Mouse (Mus musculus): ENCODE measurements around the gene Tma7. TPM values are rescaled to one million over a fixed set of nuclear protein-coding genes. Genes with fewer than 3 reads are reported as not detected.
A peak's percentile ranks its signal among the peaks of the same experiment; 100 is the strongest.

Gene Tma7
- total RNA-seq, 2 experiments from 2014 or later: 186 to 241 TPM

DNA sequence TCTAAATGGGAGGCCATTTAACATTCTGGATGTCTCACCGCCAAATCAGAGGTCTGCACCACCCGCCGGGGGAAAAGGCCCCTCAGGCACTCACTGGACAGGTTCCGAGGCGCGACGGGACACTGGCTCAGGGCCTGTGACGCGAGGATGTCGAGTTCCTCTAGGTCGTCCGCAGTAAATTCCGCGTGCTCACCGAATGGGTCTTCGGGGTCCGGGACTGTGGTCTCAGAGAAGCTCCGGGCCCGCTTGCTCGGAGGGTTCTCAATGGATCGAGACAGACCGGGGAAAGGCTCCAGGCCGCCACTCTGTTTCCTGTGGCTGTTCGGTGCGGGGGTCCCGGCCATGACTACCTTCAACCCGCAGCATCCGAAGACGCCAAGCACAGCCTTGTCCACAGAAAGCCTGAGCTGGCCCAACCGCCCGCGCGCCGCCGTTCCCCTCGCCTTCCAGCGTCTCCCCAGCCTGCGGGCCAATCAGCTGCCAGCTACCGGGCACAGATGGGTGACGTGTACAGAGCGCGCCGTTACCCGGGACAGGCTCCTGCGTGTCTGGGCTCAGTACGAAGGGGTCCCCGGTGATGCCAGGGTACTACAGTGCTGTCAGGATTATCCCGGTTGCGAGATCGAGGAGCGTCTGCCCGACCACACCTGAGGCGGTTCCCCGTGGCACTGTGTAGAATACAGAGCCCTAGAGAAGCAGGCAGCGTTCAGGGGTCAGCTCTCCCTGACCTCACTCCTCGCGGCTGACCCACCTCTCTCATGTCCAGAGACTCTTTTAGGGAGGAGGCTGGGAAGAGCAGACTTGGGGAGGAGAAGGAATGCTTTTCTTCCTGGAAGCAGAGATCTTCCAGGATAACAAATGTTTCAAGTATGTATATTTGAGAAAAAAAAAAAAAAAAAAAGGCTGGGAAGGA, 8.5 kb downstream of the Tma7 start, which contains the start of gene Atrip:
TSS of gene Atrip (minus strand) at position 464 of the 913 bp plus-strand sequence.
- DNase-seq (ENCODE audit: low spot score in 2 of 2): peak; percentile 80 to 93

DNA sequence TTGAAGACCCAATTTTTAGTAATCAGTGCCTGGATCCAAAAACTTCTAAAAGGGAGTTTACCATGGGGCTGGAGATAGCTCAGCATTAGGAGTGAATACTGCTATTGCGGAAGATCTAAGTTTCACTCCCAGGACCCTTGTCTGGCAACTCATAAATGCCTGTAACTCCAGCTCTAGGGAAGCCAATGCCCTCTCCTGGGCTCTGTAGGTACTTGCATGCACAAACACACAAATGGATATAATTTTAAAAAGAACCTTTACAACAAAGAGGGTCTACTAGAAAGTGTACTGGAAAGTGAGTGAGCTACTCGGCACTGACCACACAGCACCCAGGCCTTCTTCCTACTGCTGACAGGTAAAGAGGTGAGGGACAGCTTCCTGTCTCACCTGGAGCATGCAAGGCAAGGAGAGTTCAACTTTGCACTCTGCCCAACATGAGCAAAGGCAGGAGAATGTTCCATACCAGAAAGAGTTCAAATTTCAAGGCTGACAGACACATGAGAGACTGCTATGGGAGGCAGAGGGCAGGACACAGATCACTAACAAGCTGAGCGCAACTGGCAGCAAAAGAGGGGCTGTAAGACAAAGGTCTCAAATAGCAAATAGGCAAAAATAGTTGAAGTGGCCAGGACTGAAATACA, 14.2 kb downstream of the Tma7 start:
- DNase-seq (ENCODE audit: low spot score in 2 of 2): no peak

DNA sequence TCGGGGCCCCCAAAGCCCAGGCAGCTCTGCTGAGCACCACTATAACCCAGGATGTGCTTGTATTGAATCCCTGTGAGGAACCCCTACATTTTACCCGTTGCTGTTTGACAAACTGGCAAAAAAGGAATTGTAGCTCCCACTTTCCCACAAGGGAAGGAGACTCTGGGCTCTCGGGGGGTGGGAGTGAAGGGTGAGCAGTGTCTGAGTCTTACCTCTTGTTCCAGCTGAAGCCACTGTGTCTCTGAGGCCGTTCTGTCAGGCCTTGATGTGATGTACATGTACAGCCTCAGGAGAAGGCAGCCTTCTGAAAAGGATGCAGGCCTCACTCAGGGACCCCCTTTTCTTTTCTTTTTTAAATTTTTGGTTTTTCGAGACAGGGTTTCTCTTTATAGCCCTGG, 21.5 kb downstream of the Tma7 start:
- DNase-seq (ENCODE audit: low spot score in 2 of 2): peak in 1 of 2 experiments; percentile 12

DNA sequence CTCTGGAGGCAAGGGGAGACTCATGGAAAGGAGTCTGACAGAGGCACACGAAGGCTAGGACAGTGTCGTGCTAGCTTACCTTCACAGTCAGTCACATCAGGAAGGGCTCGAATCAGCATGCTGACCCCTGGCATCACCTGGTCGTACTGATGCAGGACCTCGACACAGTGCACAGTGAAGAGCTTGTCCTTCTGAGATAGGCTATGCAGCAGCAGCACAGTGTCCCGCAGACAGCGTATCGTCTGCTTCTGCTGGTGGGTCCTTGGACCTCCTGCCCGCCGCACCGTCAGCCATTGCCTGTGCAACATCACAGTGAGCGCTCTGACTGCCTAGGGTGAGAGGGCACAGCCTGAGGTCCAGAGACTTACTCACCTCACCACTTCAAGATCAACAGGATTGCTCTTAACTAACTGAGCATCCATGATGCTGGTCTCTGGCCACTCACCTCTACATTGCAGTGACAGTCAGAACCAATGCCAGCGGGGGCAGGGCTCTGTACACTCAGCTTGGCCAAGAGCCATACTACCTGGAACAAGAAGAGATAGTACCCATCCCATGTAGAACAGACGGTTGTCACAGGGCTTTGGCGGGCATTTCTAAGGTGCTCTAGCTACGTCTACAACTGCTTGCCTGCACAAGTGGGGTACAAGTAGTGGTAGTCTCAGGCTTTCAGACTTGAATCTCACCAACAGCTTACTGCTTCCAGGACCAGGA, 22.0 kb downstream of the Tma7 start:
- DNase-seq (ENCODE audit: low spot score in 2 of 2): peak in 1 of 2 experiments; percentile 15

DNA sequence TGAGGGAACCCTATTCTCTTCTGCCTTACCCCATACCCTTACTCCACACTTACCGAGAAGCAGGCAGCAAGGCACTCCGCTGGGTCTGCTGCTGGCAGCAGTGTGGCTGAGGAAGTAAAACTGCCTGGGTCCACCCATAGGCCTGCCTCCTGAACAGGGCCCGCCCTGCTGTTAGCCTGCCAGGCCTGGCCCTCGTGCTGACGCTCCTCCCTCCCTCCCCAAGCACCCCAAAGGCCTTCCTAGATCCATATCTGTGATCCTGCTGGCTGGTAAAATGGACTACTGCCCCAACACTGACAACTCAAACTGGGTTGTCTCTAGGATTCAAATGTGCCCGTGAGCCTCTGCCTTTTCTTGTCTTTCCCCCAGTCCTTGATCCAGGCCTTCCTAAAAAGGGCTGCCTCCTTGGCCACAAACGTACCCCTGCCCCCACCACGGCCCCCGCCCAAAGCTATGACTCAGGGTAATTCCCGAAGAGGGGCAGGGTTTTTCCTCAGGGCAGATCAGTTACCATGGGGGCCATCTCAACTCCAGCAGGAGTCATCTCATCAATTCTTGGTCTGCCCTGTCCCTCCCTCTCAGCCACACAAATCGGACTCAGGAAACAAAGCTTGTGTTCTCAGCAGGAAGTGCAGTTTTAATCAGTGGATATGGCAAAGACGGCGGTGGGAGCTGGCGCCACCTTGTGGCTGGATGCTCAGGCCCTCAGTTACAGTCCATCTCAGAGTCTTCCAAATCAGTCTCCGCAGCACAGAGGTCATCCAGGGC, 23.1 kb downstream of the Tma7 start, which contains the start of gene Trex1:
TSS of gene Trex1 (minus strand) at position 599 of the 768 bp plus-strand sequence.
- peak; percentile 74 to 88 for DNase-seq (ENCODE audit: low spot score in 2 of 2)

DNA sequence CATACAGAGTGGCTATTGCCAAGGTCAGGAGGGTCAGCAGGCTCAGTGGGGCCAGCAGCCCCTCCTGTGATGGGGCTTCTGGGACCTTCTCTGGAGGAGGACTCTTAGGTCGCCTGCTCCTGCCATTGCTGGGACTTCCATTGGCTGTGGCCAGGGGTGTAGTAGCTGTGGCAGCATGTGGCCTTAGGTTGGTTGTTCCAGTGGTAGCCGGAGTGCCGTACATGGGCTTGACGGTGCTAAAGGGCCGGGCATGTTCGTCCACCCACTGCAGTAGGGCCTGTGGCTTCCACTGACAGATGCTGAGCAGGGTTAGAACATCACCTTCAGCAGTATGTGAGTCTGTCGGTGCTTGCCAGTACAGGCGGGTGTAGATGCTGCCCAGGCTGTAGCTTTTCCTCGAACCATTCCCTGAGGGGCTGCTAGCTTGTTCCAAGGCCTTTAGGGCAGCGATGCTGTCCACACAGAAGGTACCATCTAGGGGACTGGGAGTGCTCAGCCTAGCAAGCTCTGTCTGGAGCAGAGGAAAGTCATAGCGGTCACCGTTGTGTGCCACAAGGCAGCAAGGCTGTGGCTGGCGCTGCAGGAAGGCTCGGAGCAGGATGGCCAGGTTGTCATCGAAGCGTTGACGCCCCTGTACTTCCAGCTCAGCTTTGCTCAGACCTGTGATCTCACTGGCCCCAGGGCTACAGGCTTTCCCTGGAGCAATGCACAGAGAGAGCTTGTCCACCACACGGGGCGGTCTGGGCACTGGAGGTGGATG, 24.2 kb downstream of the Tma7 start:
- peak in 1 of 2 experiments; percentile 16 for DNase-seq (ENCODE audit: low spot score in 2 of 2)

DNA sequence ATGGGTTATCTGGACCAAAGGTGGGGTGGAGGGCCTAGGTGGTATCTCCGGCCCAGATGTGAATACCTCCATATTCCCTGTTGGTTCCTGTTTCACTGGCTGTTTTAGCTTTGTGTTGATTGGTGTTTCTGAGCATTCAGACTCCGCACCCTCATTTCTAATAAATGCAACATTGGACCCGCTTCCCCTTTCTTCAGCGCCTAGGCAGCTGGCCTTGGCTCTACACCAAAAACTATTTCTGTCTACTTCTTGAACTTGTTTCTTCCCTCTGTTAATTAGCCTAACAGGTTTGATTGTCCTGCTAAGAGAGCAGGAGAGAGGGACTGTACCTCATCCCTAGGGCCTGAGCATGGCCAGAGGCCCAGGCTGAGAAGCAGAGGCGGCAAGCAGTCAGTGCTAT, 24.8 kb downstream of the Tma7 start:
- DNase-seq (ENCODE audit: low spot score in 2 of 2): peak in 1 of 2 experiments; percentile 11

DNA sequence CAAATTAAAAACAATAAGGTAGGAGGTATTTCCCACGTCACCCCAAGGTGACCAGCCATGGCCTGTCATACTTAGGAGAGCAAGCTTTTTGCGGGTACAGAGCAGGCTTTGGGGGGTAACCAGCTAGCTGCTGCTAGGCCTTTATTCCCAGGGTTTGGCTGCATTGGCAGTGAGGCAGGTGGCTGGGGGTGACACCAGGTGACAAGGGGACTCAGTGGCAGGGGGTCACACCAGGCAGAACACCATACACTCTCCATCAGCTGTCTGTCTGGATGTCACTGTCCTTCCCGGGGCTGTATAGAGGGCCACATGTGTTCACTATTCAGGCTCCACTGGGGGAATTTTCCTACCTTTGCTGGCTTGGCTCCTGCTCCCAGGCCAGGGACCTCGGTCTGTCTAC, 25.5 kb downstream of the Tma7 start:
- peak in 1 of 2 experiments; percentile 12 for DNase-seq (ENCODE audit: low spot score in 2 of 2)

DNA sequence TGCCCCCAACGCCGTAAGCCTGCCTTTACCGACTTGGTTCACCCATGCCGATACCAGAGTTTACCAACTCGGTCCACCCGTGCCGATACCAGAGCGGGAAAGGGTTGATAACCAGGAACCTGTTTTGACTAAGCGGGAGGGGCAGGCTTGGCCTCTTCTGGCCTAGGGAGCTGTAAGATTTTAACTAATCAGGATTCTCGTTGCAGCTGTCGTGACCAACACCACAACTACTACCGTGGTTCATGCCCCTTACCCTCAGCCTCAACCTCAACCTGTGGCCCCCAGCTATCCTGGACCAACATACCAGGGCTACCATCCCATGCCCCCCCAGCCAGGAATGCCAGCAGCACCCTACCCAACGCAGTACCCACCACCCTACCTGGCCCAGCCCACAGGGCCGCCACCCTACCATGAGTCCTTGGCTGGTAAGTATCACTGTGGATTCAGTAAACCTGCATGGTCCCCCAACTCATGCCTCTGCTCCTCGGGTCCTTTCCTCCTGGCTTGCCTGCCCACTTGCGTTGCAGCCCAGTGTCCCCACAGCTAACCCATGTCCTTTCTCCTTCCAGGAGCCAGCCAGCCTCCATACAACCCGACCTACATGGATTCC, 26.2 kb downstream of the Tma7 start:
- DNase-seq (ENCODE audit: low spot score in 2 of 2): peak in 1 of 2 experiments; percentile 18

DNA sequence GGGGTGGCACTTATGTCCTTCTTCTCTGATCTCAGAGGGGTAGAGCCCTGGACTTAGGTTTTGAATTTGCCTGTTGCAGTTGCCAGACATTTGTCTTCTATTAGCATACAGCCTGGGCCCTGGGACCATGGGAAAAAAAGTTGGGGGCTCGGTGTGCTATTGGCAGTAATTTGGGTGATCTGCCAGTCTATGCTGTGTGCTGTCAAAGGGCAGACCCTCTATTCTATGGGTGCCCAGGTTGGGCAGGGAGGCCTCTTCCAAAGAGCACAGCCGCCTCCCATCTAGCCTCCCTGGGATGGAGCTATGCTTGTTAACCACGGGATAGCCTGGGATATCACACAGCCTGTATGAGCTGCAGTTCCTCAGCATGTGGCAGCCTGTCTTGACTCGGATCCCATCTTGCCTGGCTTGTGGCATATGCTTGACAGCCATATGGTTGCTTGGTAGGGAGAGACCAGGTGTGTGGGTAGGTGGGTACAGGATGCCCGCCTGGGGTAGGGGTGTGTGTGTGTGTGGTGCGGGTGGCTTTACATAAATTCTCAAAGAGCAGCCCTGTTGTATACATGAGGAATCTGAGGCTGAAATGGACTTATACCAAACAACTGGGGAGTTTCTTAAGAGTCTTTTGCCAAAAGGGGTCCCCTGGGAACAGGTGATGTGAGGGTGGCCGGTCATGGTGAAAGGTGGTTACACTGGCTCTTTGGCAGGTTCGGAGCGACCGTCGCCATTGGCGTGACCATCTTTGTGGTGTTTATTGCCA, 26.9 kb downstream of the Tma7 start:
- peak in 1 of 2 experiments; percentile 15 for DNase-seq (ENCODE audit: low spot score in 2 of 2)

DNA sequence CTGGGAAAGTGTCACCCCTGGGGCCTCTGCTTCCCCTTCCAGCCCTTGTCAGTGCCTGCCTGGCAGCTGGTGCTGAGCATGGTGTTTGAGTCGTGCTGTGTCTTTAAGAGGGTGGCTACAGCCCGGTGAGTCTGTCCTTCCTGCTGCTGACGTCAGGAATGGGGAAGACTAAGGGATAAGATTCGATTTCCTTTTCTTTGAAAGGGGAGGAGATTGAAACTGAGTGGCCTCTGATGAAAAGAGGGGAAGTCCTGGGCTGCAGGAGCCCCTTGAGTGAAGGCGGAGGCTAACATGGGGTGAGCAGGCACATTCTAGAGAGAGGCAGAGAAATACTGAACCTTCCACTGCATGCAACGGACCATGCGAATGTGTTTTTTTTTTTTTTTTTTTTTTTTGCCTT, 27.7 kb downstream of the Tma7 start:
- DNase-seq (ENCODE audit: low spot score in 2 of 2): peak; percentile 19 to 55

DNA sequence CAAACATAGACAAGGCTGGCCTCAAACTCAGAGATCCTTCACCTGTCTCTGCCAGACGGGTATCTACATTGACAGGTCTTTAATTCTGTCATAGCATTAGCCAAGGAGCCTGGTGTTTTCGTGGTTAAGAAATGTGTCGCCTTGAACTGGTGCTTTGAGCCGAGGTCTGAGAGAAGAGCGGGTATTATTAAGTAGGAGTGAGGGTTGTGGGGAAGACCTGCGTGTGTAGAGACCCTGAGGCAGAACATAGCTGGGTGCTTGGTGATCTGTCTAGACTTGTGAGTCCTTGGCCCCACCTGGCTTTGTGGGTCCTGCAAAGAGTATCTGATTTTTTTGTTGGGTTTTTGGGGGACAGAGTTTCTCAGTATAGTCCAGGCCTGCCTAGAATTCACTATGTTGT, 28.5 kb downstream of the Tma7 start:
- peak in 1 of 2 experiments; percentile 11 for DNase-seq (ENCODE audit: low spot score in 2 of 2)

DNA sequence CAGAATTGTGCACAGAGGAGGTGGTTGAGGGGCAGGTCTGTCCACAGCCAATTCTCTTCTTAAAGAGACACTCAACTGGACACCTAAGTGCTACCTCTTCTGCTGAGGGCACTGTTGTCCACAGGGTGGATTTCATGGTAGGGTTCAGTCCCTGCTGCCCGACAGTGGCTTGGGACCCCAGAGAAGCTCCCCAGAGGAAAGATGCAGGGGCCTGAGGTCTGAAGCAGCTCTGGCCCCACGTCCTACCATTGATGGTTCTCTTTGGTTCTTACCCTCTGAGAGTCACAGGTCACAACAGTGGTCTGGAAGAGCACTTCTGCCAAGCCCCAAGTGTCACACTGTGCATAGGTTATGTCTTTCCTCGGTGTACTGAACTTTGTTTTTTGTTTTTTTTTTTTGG, 29.0 kb downstream of the Tma7 start:
- peak in 1 of 2 experiments; percentile 12 for DNase-seq (ENCODE audit: low spot score in 2 of 2)

DNA sequence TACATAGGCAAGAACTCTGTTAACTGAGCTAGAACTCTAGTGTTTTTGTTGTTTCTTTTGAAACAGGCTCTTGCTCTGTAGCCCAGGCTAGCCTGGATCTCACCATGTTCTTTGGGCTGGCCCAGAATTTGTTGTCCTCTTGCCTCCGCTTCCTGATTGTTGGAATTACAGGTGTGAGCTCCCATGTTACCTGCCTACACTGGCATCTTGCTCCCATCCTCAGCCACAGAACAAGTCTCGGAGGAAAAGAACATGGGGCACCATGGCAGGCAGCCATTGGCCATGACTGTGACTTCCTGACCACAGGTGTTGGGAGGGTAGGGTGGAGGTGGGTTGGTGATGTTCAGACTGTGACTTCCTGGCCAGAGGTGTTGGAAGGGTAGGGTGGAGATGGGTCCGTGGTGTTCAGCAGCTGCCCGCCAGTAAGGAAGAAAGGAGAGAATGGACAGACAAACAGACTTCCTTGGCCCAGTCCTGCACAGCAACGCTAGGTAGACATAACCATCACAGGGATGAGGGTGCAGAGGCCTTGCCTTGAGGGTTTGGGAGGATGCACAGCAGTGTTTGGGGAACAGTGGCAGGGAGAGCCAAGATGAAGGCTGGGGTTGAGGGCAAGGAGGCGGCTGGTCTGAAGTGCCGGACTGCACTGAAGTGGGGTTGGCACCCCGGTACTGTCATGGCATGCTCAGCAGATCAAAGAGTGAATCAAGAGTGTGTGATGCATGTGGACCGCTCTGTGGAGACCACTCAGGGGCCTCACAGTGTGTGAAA, 29.7 kb downstream of the Tma7 start:
- peak in 1 of 2 experiments; percentile 11 for DNase-seq (ENCODE audit: low spot score in 2 of 2)

DNA sequence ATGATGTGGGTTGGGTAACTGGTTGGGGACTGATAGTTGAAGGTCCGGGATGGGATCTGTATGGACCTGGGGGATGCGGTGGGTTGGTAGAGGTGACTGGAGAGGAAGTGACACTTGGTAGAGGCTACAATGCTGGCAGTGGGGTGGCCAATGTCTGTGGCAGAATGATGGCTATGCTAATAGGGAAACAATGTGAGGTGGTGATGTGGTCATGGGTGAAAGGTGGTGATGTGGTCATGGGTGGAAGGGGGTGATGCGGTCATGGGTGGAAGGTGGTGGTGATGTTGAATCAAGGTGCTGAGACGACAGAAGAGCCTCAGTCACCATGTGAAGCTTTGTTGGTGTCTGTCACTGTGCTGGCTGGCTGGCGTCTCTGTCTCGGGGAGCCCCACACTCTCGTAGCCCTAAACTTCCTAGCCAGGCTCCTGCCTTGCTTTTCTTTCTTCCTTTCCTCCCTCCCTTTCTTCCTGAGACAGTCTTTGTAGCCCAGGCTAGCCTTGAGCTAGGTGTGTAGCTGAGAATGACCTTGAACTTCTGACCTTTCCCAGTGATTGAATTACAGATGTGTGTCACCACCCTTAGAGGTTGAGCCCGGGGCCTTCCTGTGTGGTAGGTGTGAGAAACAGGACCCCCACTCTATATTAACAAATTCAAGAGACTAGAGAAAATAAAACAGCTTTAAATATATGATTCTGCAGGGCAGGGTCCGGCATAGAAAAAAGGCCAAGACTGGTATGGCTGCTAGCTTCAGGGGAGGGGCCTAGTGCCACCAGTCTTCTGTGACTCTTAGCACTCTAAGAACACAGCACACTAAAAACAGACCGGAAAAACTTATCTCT, 30.5 kb downstream of the Tma7 start:
- peak in 1 of 2 experiments; percentile 13 for DNase-seq (ENCODE audit: low spot score in 2 of 2)

DNA sequence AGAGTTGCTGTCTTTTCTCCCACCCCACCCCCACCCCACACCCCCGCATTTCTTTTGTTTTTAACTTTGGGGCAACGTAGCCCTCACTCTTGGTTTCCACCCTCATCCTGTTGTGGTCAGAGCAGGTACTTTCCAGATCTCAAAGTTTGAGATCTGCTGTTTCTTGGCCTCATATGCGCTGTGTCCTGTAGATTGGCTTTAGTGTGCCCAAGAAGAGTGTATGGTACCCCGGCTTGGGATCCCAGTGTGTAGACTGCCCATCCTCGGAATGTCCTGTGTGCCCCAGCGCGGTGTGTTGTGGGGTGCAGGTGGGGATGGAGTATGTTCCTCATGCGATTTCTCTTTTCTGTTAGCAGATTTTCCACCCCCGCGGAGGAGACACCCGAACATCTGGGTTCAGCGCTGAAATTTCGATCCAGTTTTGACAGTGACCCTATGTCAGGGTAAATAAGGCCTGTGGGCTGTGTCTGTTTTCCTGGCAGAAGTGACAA, 31.3 kb downstream of the Tma7 start:
- peak in 1 of 2 experiments; percentile 14 for DNase-seq (ENCODE audit: low spot score in 2 of 2)

DNA sequence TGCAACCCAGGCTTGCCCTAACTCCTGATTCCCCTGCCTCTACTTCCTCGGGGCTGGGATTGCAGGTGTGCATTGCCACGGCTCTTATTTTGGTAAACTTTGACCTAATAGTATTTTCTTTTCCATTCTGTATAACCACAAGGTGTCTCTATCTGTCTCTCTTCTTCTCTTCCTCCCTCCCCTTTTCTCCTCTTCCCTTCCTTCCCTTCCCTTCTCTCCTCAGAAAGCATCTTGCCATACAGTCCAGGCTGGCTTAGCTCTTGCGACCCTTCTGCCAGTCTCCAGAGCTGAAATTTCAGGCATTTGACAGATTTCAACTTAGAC, 31.8 kb downstream of the Tma7 start:
- DNase-seq (ENCODE audit: low spot score in 2 of 2): peak in 1 of 2 experiments; percentile 7
